Mouse (Mus musculus) layer of hippocampus, postnatal 25 days (tissue): ENCODE measurements at regions not wholly inside any gene's neighbourhood (a gene's known extent, or its start where the extent isn't known, plus 50 kb on each side); places are given as distances from the start of the nearest gene placed in this dataset.

Experiments
- DNase-seq, 2 experiments: peaks; one replicate each; pipeline ENCODE4 v3.0.0; 2022; ENCODE audit warnings: mixed read lengths in 2 of 2, low spot score in 1 of 2; ENCODE audit errors: extremely low spot score in 1 of 2

GRCm38 (mm10) chr3:102319331-102319730 is 114.8 kb upstream of the Vangl1 start:
- no peak for DNase-seq

- DNase-seq = no peak
These were observed 111.7 kb upstream of the Vangl1 start for GRCm38 (mm10) chr3:102316151-102316550.

- no peak for DNase-seq
These were observed 107.2 kb upstream of the Vangl1 start for GRCm38 (mm10) chr3:102311482-102312225.

GRCm38 (mm10) chr3:102310243-102310642 is 105.8 kb upstream of the Vangl1 start:
- DNase-seq = no peak

- peak; percentile 44 to 74 for DNase-seq
These were observed 105.3 kb upstream of the Vangl1 start for GRCm38 (mm10) chr3:102309756-102310155.

- no peak for DNase-seq
These were observed 103.2 kb upstream of the Vangl1 start for GRCm38 (mm10) chr3:102307656-102308055.

GRCm38 (mm10) chr3:102292385-102292784 is 87.9 kb upstream of the Vangl1 start:
- no peak for DNase-seq

- DNase-seq = no peak
These were observed 77.5 kb upstream of the Vangl1 start for GRCm38 (mm10) chr3:102281983-102282382.

GRCm38 (mm10) chr3:102276758-102277157 is 72.3 kb upstream of the Vangl1 start:
- DNase-seq = no peak

GRCm38 (mm10) chr3:102276283-102276682 is 71.8 kb upstream of the Vangl1 start:
- no peak for DNase-seq

GRCm38 (mm10) chr3:102275256-102276022 is 70.9 kb upstream of the Vangl1 start:
- no peak for DNase-seq

- DNase-seq = no peak
These were observed 66.3 kb upstream of the Vangl1 start for GRCm38 (mm10) chr3:102270779-102271178.

GRCm38 (mm10) chr3:102270257-102270656 is 65.8 kb upstream of the Vangl1 start:
- no peak for DNase-seq

- DNase-seq = no peak
These were observed 61.6 kb upstream of the Vangl1 start for GRCm38 (mm10) chr3:102266136-102266535.

GRCm38 (mm10) chr3:102265146-102265545 is 60.7 kb upstream of the Vangl1 start:
- no peak for DNase-seq

- DNase-seq = no peak
These were observed 58.8 kb upstream of the Vangl1 start for GRCm38 (mm10) chr3:102263326-102263725.

GRCm38 (mm10) chr3:102262665-102263064 is 58.2 kb upstream of the Vangl1 start:
- no peak for DNase-seq

GRCm38 (mm10) chr3:102261517-102261916 is 57.0 kb upstream of the Vangl1 start:
- DNase-seq = no peak
